Mouse (Mus musculus) 3134 (cell line): ENCODE data around the gene Pde9a.
"Not testable (repeated sequence)": the region's sequence is repeated elsewhere in the genome, so short reads cannot be mapped to it uniquely, and the experiment has no call there.

Experiments
- DNase-seq: peaks from one replicate; pipeline ENCODE4 v3.0.0-alpha.2; 2011; ENCODE audit warnings: low spot score; ENCODE audit not compliant: insufficient read length; ENCODE audit errors: extremely low read depth

The Pde9a gene

GRCm38 (mm10) chr17:31385671-31386665 lies at the start of gene Pde9a:
Gene Pde9a, plus strand, starts transcription at chr17:31386210.
- no peak for DNase-seq

GRCm38 (mm10) chr17:31339769-31340168 lies 46.2 kb upstream of the Pde9a start:
- no peak for DNase-seq

- DNase-seq = no peak
These were observed 43.8 kb upstream of the Pde9a start for GRCm38 (mm10) chr17:31342191-31342590.

- DNase-seq = no peak
These were observed 41.7 kb upstream of the Pde9a start for GRCm38 (mm10) chr17:31344172-31344801.

GRCm38 (mm10) chr17:31344816-31345215 lies 41.2 kb upstream of the Pde9a start:
- DNase-seq = no peak

GRCm38 (mm10) chr17:31348129-31348528 lies 37.9 kb upstream of the Pde9a start:
- no peak for DNase-seq

- DNase-seq = no peak
These were observed 36.6 kb upstream of the Pde9a start for GRCm38 (mm10) chr17:31349388-31349787.

GRCm38 (mm10) chr17:31351984-31352383 lies 34.0 kb upstream of the Pde9a start:
- DNase-seq = no peak

GRCm38 (mm10) chr17:31353255-31353654 lies 32.8 kb upstream of the Pde9a start:
- no peak for DNase-seq

GRCm38 (mm10) chr17:31354684-31355083 lies 31.3 kb upstream of the Pde9a start:
- not testable (repeated sequence) for DNase-seq

- no peak for DNase-seq
These were observed 30.1 kb upstream of the Pde9a start for GRCm38 (mm10) chr17:31355792-31356502.

GRCm38 (mm10) chr17:31360582-31360981 lies 25.4 kb upstream of the Pde9a start:
- no peak for DNase-seq

- no peak for DNase-seq
These were observed 20.3 kb upstream of the Pde9a start for GRCm38 (mm10) chr17:31365586-31366166.

GRCm38 (mm10) chr17:31370221-31370620 lies 15.8 kb upstream of the Pde9a start:
- no peak for DNase-seq

- DNase-seq = no peak
These were observed 15.1 kb upstream of the Pde9a start for GRCm38 (mm10) chr17:31370931-31371330.

- no peak for DNase-seq
These were observed 8.0 kb upstream of the Pde9a start for GRCm38 (mm10) chr17:31377961-31378360.

GRCm38 (mm10) chr17:31378361-31378761 lies 7.6 kb upstream of the Pde9a start:
- no peak for DNase-seq

- no peak for DNase-seq
These were observed 6.9 kb upstream of the Pde9a start for GRCm38 (mm10) chr17:31379086-31379485.

- no peak for DNase-seq
These were observed 6.1 kb upstream of the Pde9a start for GRCm38 (mm10) chr17:31379863-31380262.

- DNase-seq = no peak
These were observed 2.7 kb upstream of the Pde9a start for GRCm38 (mm10) chr17:31383320-31383719.
